Mouse (Mus musculus) mammary gland, adult 2 months (tissue): ENCODE data around the gene 4921517D22Rik. TPM values are rescaled to one million over a fixed set of nuclear protein-coding genes. Genes with fewer than 3 reads are reported as not detected.

Experiments
- polyA plus RNA-seq: library from polyadenylated mRNA; depleted of rRNA; stranded (reverse); fragments of >200 nt; gene quantifications from 2 replicates; pipeline ENCODE4 v1.2.3, GENCODE M21; 2012; ENCODE audit warnings: low replicate concordance; rRNA removed

The 4921517D22Rik gene
- polyA plus RNA-seq = not detected in 2 replicates

GRCm38 (mm10) chr13:59694008-59694407, at the start of gene 4921517D22Rik:
Gene 4921517D22Rik (minus strand): TSS chr13:59694108.

DNA sequence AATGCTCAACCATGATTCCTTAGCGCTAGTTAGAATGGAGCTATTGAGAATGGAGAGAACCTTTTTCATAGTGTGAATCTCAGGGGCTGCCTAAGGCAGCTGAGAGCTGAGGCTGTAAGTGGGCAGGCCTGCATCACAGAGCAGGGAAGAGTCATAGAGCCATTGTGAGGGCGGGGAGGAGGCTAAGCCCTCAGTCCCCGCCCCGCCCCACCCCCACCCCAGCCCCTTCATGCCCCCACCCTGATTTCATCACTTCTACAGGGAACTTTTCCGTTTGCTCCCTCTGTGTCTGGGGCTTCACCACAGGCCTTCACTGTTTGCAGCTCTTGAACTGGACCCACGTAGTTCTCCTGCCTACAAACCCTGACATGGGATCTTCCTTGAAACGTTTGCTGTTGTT, 37.7 kb upstream of the 4921517D22Rik start, which contains the start of gene Spata31d1d:
Spata31d1d (minus strand) TSS at position 101 of the 400 bp plus-strand sequence.

GRCm38 (mm10) chr13:59711984-59712383, 18.1 kb upstream of the 4921517D22Rik start, which contains the start of gene Spata31d1b:
Gene Spata31d1b (plus strand): TSS chr13:59712284.

GRCm38 (mm10) chr13:59710230-59710629, 16.3 kb upstream of the 4921517D22Rik start, which contains the start of gene Spata31d1a:
Gene Spata31d1a (minus strand): TSS chr13:59710330.

DNA sequence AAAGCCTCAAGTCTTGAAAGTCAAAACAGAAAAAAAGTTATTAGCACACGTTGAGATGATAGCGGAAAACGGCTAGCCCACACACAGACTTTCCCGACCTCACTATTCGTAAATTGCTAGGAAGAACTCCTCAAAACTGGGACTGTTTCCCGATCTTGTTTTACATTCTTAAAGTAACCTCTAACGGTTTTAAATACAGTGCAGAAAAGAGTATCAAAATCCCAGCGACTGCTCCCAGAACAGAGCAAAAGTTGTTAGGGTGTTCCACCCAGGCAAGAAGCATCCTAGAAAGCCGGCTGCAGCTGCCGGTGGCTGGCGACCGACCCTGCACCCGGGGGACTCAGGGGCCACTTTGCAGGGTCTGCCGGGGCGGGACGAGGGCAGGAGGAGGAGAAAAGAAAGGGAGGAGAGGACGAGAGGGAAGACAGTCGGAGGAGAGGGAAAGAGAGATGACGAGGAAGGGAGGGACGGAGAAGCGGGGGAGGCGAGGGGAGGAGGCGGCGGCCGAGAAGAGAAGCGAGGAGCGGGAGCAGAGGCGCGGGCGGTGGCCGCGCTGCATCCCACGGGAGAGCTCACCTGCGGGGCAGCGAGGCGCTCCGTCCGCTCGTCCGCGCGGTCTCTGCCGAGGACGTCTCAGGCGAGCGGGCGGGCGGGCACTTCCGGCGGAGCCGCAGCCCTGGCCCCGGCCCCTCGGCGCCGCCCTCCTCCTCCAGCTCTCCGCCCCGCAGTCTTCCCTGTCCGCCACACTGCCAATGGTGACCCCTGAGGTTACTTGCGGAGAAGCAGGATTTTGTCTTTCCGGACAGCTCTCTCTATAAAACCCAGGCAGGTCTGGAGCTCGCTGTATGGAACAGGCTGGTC, 18.5 kb downstream of the 4921517D22Rik start, which contains the start of gene Golm1:
Golm1 (minus strand) TSS at position 661 of the 861 bp plus-strand sequence.

Other genes with a start within 250 kb of the 4921517D22Rik start
- 5.5 and 11.1 TPM in 2 replicates for gene Agtpbp1, start 108.9 kb downstream of the 4921517D22Rik start, polyA plus RNA-seq
- 21.6 and 64.3 TPM in 2 replicates for gene Naa35, start 108.8 kb downstream of the 4921517D22Rik start, polyA plus RNA-seq
- gene Golm1, start 18.3 kb downstream of the 4921517D22Rik start, polyA plus RNA-seq = 4.7 and 7.2 TPM in 2 replicates
- gene Spata31d1a, start 16.2 kb upstream of the 4921517D22Rik start, polyA plus RNA-seq = not detected in 2 replicates
- gene Spata31d1b, start 18.2 kb upstream of the 4921517D22Rik start, polyA plus RNA-seq = 0.47 and 0.50 TPM in 2 replicates
- gene Spata31d1d, start 37.6 kb upstream of the 4921517D22Rik start, polyA plus RNA-seq = not detected in 2 replicates
- gene 1700014D04Rik, start 52.6 kb upstream of the 4921517D22Rik start, polyA plus RNA-seq = not detected in 2 replicates
- gene Isca1, start 75.7 kb upstream of the 4921517D22Rik start, polyA plus RNA-seq = 75.3 and 234 TPM in 2 replicates
- gene Gm49354, start 88.1 kb upstream of the 4921517D22Rik start, polyA plus RNA-seq = not detected in 2 replicates
- gene Tut7, start 129.0 kb upstream of the 4921517D22Rik start, polyA plus RNA-seq = 19.6 and 30.2 TPM in 2 replicates